Mouse (Mus musculus) colon, adult 2 months (tissue): ENCODE results near the gene Rhoh. TPM values are rescaled to one million over a fixed set of nuclear protein-coding genes. Genes with fewer than 3 reads are reported as not detected.

Experiments used
- polyA plus RNA-seq: library from polyadenylated mRNA; depleted of rRNA; stranded (reverse); fragments of >200 nt; gene quantifications from 2 replicates; pipeline ENCODE4 v1.2.3, GENCODE M21; 2012; rRNA removed

Gene Rhoh
- 1.2 and 1.6 TPM in 2 replicates for polyA plus RNA-seq

DNA sequence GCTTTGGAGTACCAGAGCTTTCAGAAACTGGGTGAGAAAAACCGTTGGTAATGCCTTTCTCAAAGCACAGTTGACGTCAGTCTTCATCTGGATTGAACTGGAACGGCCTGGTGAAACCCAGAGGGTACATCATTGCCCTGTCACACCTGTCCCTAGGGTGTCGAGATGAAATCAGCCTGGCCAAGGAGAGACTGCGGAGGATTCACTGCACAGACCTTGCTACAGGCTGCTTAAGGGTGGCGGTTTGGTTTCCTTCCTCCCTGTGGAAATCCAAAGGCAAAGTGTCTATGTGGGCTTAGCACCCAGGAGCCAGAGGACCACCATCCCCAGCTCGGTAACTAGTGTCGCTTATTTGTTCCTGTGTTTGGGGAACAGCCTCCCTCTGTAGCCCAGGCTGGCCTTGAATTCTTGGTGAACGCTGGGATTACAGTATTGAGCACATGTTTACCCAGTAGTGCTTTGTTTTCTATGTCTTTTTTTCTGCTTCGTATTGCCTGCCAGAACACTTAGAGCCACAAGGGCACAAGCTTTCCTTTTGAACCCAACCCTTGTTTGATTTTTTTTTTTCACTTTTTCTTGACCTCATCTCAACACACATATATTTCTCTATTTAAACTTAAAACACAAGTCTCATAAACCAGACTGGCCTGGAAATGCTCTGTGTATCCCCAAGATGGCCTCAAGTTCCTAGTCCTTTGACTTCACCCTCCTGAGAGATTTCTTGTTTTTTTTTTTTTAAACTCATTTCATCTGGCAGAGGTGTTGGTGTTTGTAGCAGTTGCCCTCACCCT lies at the start of gene Rhoh:
Gene Rhoh, plus strand, starts transcription at position 60 of the 791 bp plus-strand sequence.

GRCm38 (mm10) chr5:65934783-65935182 lies 73.8 kb downstream of the Rhoh start, which contains the start of gene Chrna9:
Gene Chrna9 (plus strand): TSS chr5:65934921.

Other genes starting within 250 kb of the Rhoh start
- gene Pds5a, start 162.9 kb upstream of the Rhoh start, polyA plus RNA-seq = 5.9 and 9.3 TPM in 2 replicates
- 3.9 and 4.2 TPM in 2 replicates for gene N4bp2, start 97.7 kb upstream of the Rhoh start, polyA plus RNA-seq
- not detected in 2 replicates for gene Chrna9, start 73.7 kb downstream of the Rhoh start, polyA plus RNA-seq
- gene 9130230L23Rik, start 143.1 kb downstream of the Rhoh start, polyA plus RNA-seq = 1.6 and 1.8 TPM in 2 replicates